Mouse (Mus musculus): ENCODE data around the gene Gm21762. TPM values are rescaled to one million over a fixed set of nuclear protein-coding genes. Genes with fewer than 3 reads are reported as not detected.
"Not testable (repeated sequence)": the region's sequence is repeated elsewhere in the genome, so short reads cannot be mapped to it uniquely, and the experiment has no call there.

Gm21762 gene
- polyA plus RNA-seq, 2 experiments: not detected

DNA sequence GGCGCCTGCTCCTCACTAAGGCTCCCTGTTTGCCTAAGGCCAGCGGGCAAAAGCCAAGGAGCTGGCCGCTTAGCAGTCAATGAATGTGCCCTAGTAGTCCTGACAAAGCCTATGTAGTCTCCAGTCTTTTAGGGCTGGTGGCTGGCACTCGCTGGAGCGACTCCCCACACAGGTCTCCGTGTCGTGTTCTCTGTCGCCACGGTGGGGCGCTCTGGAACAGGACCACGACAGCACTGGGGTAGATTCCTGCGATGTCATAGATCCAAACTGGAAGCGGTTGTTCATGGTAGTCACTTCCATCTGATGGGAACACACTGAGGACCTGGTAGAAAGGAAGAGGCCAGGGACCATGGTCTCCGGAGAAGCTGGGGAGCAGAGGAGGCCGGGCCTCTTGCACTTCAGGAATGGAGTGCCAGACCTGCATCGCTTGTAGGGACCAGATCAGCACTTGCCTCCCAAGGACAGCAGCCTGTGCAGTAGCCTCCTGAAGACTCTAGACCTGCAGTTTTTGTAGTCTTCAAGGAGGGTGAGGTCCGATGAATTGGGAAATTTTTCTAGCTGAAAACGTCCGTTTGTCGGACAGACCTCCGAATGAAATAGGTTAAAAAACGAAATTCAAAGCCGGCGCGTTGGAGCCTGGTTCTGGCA is 7.4 kb upstream of the Gm21762 start:
- not testable (repeated sequence) for H3K4me1 ChIP-seq (ENCODE audit: control insufficient read depth, insufficient read depth, low read length); H3K9ac ChIP-seq (ENCODE audit: low read depth, low read length, severe bottlenecking); H3K27me3 ChIP-seq (ENCODE audit: control insufficient read depth, insufficient read depth, low read length); H3K4me2 ChIP-seq (replicated peaks; ENCODE audit: low read depth, low read length, severe bottlenecking); H3K27ac ChIP-seq (replicated peaks; ENCODE audit: low read depth, low read length); DNase-seq (ENCODE audit: low spot score); ATAC-seq (ENCODE audit: low FRiP score, low read depth); H3K9me3 ChIP-seq (ENCODE audit: control insufficient read depth, low read length); H3K4me3 ChIP-seq (replicated peaks; ENCODE audit: low read length); H3K36me3 ChIP-seq (ENCODE audit: control insufficient read depth, insufficient read depth, low read length)
- 96% methylated on average over 16 of the region's 25 CpGs for WGBS

GRCm38 (mm10) chr13:120220922-120221321 is 5.2 kb upstream of the Gm21762 start:
- DNase-seq (ENCODE audit: low spot score); ATAC-seq (ENCODE audit: low FRiP score, low read depth); H3K36me3 ChIP-seq (ENCODE audit: control insufficient read depth, insufficient read depth, low read length); H3K4me3 ChIP-seq (replicated peaks; ENCODE audit: low read length); H3K27ac ChIP-seq (replicated peaks; ENCODE audit: low read depth, low read length); H3K27me3 ChIP-seq (ENCODE audit: control insufficient read depth, insufficient read depth, low read length); H3K9me3 ChIP-seq (ENCODE audit: control insufficient read depth, low read length); H3K4me2 ChIP-seq (replicated peaks; ENCODE audit: low read depth, low read length, severe bottlenecking); H3K9ac ChIP-seq (ENCODE audit: low read depth, low read length, severe bottlenecking); H3K4me1 ChIP-seq (ENCODE audit: control insufficient read depth, insufficient read depth, low read length): not testable (repeated sequence)
- WGBS: 92% methylated on average over 5 of the region's 5 CpGs

DNA sequence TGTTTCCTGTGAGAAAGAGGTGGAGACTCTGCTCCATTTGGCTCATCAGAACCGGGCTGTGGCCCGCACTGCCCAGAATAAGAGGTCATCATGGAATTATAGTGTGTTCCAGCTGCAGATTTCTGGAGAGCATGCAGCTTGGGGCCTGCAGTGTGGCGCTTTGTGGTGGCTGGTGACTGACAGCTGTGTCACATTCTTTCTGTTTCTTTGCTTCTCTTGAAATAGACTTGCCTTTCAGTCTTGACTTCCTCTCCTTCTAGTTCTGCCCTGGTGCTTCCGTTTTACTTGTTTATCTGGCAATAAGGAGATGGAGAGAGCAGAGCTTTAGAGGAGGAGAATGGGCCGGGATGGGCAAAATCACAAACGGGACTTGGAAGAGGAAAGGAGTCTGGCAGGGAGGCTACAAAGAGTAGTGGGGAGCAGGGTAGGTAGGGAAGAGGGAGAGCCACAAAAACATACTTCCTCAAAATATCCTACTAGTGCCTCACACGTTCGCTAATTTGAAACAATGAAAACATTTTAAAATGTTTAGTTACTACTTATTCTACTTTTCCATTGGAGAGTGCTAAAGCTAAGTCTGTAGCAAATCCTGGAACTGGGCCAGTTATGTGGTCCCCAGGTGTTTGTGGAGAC is 19.4 kb downstream of the Gm21762 start:
- WGBS: 76% methylated on average over 6 of the region's 8 CpGs

DNA sequence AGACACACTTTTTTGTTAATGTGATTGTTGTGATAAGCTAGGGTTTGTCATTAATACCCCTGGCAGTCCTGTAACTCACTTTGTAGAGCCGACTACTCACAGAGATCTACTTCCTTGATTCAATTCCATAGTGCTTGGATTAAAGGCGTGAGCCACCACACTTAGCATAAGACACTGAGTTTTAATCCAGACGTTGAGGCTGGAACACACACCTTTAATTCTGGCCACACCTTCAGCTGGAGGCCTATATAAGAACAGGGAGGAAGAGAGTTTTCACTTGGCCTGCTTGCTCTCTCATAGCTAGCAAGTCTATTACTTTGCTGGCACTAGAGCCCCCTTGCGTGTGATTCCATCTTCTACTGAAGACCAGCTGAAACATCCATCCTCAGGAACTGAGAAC is 43.6 kb downstream of the Gm21762 start, which contains the start of gene Gm21818:
Gm21818 (plus strand) TSS at position 301 of the 400 bp plus-strand sequence.
- not testable (repeated sequence) for H3K9me3 ChIP-seq (ENCODE audit: control insufficient read depth, low read length); H3K27ac ChIP-seq (replicated peaks; ENCODE audit: low read depth, low read length); H3K36me3 ChIP-seq (ENCODE audit: control insufficient read depth, insufficient read depth, low read length); ATAC-seq (ENCODE audit: low FRiP score, low read depth); DNase-seq (ENCODE audit: low spot score); H3K4me2 ChIP-seq (replicated peaks; ENCODE audit: low read depth, low read length, severe bottlenecking); H3K4me3 ChIP-seq (replicated peaks; ENCODE audit: low read length); H3K9ac ChIP-seq (ENCODE audit: low read depth, low read length, severe bottlenecking); H3K4me1 ChIP-seq (ENCODE audit: control insufficient read depth, insufficient read depth, low read length); H3K27me3 ChIP-seq (ENCODE audit: control insufficient read depth, insufficient read depth, low read length)
- WGBS: 75% methylated on average over 4 of the region's 4 CpGs

More for the DNA sequence above, 19.4 kb downstream of the Gm21762 start:
- H3K27me3 ChIP-seq (ENCODE audit: control insufficient read depth, insufficient read depth, low read length); H3K4me1 ChIP-seq (ENCODE audit: control insufficient read depth, insufficient read depth, low read length); H3K9me3 ChIP-seq (ENCODE audit: control insufficient read depth, low read length); H3K27ac ChIP-seq (replicated peaks; ENCODE audit: low read depth, low read length); DNase-seq (ENCODE audit: low spot score); ATAC-seq (ENCODE audit: low FRiP score, low read depth); H3K36me3 ChIP-seq (ENCODE audit: control insufficient read depth, insufficient read depth, low read length); H3K4me3 ChIP-seq (replicated peaks; ENCODE audit: low read length); H3K4me2 ChIP-seq (replicated peaks; ENCODE audit: low read depth, low read length, severe bottlenecking); H3K9ac ChIP-seq (ENCODE audit: low read depth, low read length, severe bottlenecking): not testable (repeated sequence)

- not testable (repeated sequence) for ATAC-seq (ENCODE audit: low FRiP score, low read depth); H3K4me1 ChIP-seq (ENCODE audit: control insufficient read depth, insufficient read depth, low read length); H3K27ac ChIP-seq (replicated peaks; ENCODE audit: low read depth, low read length); H3K9me3 ChIP-seq (ENCODE audit: control insufficient read depth, low read length); H3K9ac ChIP-seq (ENCODE audit: low read depth, low read length, severe bottlenecking); H3K27me3 ChIP-seq (ENCODE audit: control insufficient read depth, insufficient read depth, low read length); H3K4me3 ChIP-seq (replicated peaks; ENCODE audit: low read length); DNase-seq (ENCODE audit: low spot score); H3K36me3 ChIP-seq (ENCODE audit: control insufficient read depth, insufficient read depth, low read length); H3K4me2 ChIP-seq (replicated peaks; ENCODE audit: low read depth, low read length, severe bottlenecking)
- 54% methylated on average over 5 of the region's 5 CpGs for WGBS
These were observed 47.4 kb downstream of the Gm21762 start for GRCm38 (mm10) chr13:120168301-120168700.

Other genes starting within 250 kb of the Gm21762 start
- not detected in 2 replicates for gene Gm36079, start 188.9 kb downstream of the Gm21762 start, polyA plus RNA-seq (2012; rRNA removed)
- gene Gm36079, start 188.9 kb downstream of the Gm21762 start, polyA plus RNA-seq (2014; fragmentation: Nextera tagmentation; extraction: Ambion mirVana): not detected in 2 replicates
- gene Gm21188, start 163.8 kb downstream of the Gm21762 start, polyA plus RNA-seq (2012; rRNA removed): 0.03 TPM in 1 of 2 replicates, not detected in the other
- gene Gm21188, start 163.8 kb downstream of the Gm21762 start, polyA plus RNA-seq (2014; fragmentation: Nextera tagmentation; extraction: Ambion mirVana): 0.19 TPM in 1 of 2 replicates, not detected in the other
- not detected in 2 replicates for gene Gm20767, start 75.7 kb downstream of the Gm21762 start, polyA plus RNA-seq (2012; rRNA removed)
- gene Gm20767, start 75.7 kb downstream of the Gm21762 start, polyA plus RNA-seq (2014; fragmentation: Nextera tagmentation; extraction: Ambion mirVana): not detected in 2 replicates
- not detected in 2 replicates for gene Gm21818, start 43.5 kb downstream of the Gm21762 start, polyA plus RNA-seq (2012; rRNA removed)
- gene Gm21818, start 43.5 kb downstream of the Gm21762 start, polyA plus RNA-seq (2014; fragmentation: Nextera tagmentation; extraction: Ambion mirVana): not detected in 2 replicates
- gene Gm21731, start 23.2 kb upstream of the Gm21762 start, polyA plus RNA-seq (2012; rRNA removed): not detected in 2 replicates
- not detected in 2 replicates for gene Gm21731, start 23.2 kb upstream of the Gm21762 start, polyA plus RNA-seq (2014; fragmentation: Nextera tagmentation; extraction: Ambion mirVana)
- not detected in 2 replicates for gene AF067061, start 47.2 kb upstream of the Gm21762 start, polyA plus RNA-seq (2012; rRNA removed)
- not detected in 2 replicates for gene AF067061, start 47.2 kb upstream of the Gm21762 start, polyA plus RNA-seq (2014; fragmentation: Nextera tagmentation; extraction: Ambion mirVana)
- gene BC147527, start 84.4 kb upstream of the Gm21762 start, polyA plus RNA-seq (2012; rRNA removed): 0.09 and 0.26 TPM in 2 replicates
- 0.65 and 0.69 TPM in 2 replicates for gene BC147527, start 84.4 kb upstream of the Gm21762 start, polyA plus RNA-seq (2014; fragmentation: Nextera tagmentation; extraction: Ambion mirVana)
- gene Tcstv3, start 100.9 kb upstream of the Gm21762 start, polyA plus RNA-seq (2012; rRNA removed): not detected in 2 replicates
- gene Tcstv3, start 100.9 kb upstream of the Gm21762 start, polyA plus RNA-seq (2014; fragmentation: Nextera tagmentation; extraction: Ambion mirVana): not detected in 2 replicates